Mouse (Mus musculus): ENCODE results near the gene Lrp6. TPM values are rescaled to one million over a fixed set of nuclear protein-coding genes. Genes with fewer than 3 reads are reported as not detected.

The Lrp6 gene
- total RNA-seq, 2 experiments from 2014 or later = 17.2 to 36.1 TPM

DNA sequence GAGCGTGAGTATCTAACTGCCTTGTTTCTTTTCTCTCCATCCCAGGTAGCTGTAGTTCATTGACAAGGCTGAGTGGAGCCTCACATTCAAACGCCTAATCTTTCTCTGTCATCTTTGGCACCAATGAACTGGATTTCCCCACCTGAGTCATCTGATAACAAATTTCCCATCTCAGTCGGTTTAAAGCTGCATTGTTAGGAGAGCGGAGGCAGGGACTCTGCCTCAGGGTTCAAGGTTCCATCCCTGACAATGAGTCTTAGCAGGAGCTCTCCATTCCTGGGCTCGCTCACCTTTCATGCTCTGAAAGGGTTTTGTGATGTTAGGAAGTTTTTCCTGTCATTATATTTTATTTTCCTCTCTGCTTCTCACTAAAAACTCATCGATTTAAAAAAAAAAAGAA is 11.3 kb upstream of the Lrp6 start:
- ATAC-seq (replicated peaks; ENCODE audit: poor library complexity, severe bottlenecking) = no peak

GRCm38 (mm10) chr6:134575288-134575741 is 8.6 kb upstream of the Lrp6 start:
- ATAC-seq (replicated peaks; ENCODE audit: poor library complexity, severe bottlenecking) = no peak

DNA sequence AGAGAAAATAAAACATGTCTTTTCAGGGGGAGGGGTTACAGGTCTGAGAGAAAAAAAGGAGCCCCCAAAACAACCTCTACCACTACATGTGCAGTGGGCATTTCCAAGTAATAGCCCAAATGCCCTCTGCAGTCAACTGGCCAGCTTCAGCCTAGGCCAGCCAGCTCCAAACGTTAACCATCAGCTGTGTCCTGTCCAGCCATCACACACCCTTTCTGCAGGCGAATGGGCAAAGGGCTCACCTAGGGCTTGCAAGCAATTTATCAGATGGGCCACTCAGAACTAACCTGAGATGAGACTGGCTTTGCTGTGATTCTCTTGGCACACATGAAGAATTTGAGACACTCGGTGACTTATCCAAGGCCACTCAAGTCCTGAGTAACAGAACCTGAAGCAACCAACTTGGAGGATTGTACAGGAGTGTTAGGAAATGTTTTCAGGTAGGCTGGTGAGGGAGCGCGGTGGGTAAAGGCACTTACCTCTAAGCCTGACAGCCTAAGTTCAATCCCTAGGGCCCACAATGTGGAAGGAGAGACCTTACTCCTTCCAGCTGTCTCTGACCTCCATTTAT is 1.3 kb upstream of the Lrp6 start:
- no peak for ATAC-seq (replicated peaks; ENCODE audit: poor library complexity, severe bottlenecking)

GRCm38 (mm10) chr6:134566248-134566817 is 432 bp downstream of the Lrp6 start:
- ATAC-seq (replicated peaks; ENCODE audit: poor library complexity, severe bottlenecking) = peak; percentile 3; the same call in 1 of the 2 replicates

DNA sequence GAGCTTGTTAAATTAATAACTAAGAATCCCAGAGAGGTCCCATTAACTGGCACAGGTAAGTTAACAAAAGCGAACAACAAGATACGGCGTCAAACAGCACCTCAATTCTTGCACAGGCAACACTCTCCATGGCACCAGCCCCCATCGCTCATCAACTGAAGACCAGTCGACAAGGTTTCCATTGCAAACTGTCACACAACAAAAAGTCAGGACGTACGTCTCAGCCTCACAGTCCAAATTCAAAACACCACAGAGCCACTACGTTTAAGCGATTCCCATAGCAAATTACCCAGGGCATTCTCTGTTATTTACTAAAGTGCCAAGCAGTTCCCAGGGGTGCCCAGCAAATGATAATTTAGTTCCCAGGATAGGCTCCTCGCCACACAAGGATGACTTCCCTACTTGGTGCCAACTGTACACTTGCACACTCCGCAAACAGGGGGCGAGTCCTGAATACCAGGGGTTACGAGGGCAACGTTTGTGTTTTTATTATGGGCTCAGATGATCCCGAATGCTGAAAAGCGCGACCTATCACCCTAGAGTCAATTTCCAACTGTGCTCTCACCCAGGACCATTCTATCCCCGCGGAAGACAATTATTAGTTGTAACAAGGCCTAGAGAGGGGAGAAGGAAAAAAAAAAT is 1.0 kb downstream of the Lrp6 start:
- peak; percentile 43 for ATAC-seq (replicated peaks; ENCODE audit: poor library complexity, severe bottlenecking)

DNA sequence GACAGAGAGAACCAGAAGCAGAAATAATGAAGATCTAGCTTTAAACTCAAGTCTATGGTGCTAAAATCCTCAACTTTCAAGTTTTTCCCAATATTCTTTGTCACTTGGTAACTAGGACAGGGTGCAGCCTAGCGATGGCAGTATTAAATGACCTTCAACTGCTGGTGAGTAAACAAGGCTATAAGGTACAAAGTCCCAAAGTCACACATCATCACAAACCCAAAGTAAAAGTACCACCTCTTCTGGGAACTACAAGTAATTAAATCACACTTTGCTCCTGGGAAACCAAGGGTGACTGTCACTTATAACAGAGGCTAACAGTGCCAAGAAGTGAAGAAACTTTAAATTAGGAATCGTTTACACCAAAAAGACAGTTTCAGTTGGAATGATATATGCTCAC is 2.2 kb downstream of the Lrp6 start:
- no peak for ATAC-seq (replicated peaks; ENCODE audit: poor library complexity, severe bottlenecking)

GRCm38 (mm10) chr6:134559635-134560034 is 7.1 kb downstream of the Lrp6 start:
- no peak for ATAC-seq (replicated peaks; ENCODE audit: poor library complexity, severe bottlenecking)

DNA sequence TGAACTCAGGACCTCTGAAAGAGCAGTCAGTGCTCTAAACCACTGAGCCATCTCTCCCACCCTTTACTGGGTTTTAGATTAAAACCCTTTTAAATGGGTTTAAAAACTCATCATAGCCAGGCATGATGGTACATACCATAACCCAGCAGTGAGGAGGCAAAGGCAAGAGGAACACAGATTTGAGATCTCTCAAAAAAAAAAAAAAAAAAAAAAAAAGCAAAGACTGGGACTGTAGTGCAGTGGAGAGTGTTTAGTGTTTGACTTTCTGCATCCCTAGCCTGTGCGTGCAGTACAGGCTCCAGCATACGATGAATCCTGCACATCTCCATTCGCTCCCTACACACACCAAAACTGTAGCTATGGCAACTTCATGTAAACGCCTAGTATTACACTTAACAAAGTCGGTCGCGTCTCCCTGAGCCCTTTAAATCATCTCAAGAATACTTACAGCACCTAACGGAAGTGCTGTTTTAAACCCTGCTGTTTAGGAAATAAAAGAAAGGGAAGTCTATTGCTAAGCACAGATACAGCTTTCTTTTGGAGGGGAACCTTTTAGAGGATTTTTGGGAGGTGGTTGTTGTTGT is 8.1 kb downstream of the Lrp6 start:
- ATAC-seq (replicated peaks; ENCODE audit: poor library complexity, severe bottlenecking) = peak; percentile 64

GRCm38 (mm10) chr6:134557043-134557442 is 9.7 kb downstream of the Lrp6 start:
- ATAC-seq (replicated peaks; ENCODE audit: poor library complexity, severe bottlenecking) = no peak

- ATAC-seq (replicated peaks; ENCODE audit: poor library complexity, severe bottlenecking) = peak; percentile 74
These were observed 10.4 kb downstream of the Lrp6 start for GRCm38 (mm10) chr6:134556185-134556950.

DNA sequence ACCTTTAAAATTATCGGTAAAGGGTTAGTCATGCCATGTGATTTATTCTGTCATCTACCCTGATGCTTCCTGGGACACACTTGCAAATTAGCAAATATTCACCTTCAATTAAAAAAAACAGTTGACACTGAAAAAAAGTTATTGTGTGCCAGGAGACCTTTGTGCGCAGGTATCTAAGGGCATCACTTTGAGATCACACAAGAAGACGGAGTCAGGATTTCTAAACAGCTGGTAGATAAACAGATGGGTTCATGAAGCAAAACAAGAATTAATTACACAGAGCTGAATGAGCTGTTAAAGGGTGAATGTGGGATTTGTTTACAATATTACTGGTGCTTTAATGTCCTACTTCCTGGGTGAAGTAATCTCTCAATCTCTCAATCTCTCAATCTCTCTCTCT is 11.6 kb downstream of the Lrp6 start:
- ATAC-seq (replicated peaks; ENCODE audit: poor library complexity, severe bottlenecking) = no peak

DNA sequence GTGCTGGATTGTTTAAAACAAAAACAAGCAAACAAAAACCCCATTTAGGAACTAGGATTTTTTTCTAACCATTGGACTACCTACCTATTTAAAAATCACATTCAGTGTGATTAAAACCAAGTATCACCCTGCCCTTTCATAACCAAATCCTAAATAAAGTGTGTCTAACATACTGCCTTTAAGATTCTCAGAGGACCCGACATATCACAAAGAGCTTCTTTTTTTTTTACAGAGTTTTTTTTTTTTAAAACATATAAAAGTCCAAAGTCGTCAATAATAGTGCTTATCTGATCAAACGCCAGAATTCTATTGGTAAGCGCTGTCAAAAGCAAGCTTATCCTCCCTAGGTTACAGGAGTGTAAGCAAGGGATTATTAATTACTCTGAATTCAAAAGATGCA is 12.5 kb downstream of the Lrp6 start:
- ATAC-seq (replicated peaks; ENCODE audit: poor library complexity, severe bottlenecking) = no peak

DNA sequence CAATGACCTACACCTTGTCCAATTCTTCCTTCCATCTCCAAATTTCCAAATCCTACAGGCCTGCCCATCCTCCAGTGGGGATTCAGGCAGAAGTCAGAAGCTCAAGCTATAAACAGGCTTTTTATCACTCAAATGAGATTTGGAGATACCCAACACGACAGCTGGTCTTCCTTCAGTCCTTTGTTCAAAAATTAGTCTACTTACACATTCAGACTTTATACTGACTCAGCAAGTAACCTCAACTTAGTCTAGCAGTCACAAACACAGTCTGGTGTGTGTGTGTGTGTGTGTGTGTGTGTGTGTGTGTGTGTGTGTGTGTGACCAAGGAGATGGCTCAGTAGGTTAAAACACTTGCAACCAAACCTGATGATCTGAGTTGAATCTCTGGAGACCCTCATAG is 15.8 kb downstream of the Lrp6 start:
- no peak for ATAC-seq (replicated peaks; ENCODE audit: poor library complexity, severe bottlenecking)

- no peak for ATAC-seq (replicated peaks; ENCODE audit: poor library complexity, severe bottlenecking)
These were observed 16.4 kb downstream of the Lrp6 start for GRCm38 (mm10) chr6:134550396-134550795.

GRCm38 (mm10) chr6:134544843-134545242 is 21.9 kb downstream of the Lrp6 start:
- no peak for ATAC-seq (replicated peaks; ENCODE audit: poor library complexity, severe bottlenecking)

- peak; percentile 74 for ATAC-seq (replicated peaks; ENCODE audit: poor library complexity, severe bottlenecking)
These were observed 22.7 kb downstream of the Lrp6 start for GRCm38 (mm10) chr6:134544093-134544492.

GRCm38 (mm10) chr6:134543607-134544006 is 23.2 kb downstream of the Lrp6 start:
- ATAC-seq (replicated peaks; ENCODE audit: poor library complexity, severe bottlenecking) = 0 out of 2 replicates have a peak, but pooled peaks have one; percentile 40

GRCm38 (mm10) chr6:134542374-134542773 is 24.4 kb downstream of the Lrp6 start:
- no peak for ATAC-seq (replicated peaks; ENCODE audit: poor library complexity, severe bottlenecking)

DNA sequence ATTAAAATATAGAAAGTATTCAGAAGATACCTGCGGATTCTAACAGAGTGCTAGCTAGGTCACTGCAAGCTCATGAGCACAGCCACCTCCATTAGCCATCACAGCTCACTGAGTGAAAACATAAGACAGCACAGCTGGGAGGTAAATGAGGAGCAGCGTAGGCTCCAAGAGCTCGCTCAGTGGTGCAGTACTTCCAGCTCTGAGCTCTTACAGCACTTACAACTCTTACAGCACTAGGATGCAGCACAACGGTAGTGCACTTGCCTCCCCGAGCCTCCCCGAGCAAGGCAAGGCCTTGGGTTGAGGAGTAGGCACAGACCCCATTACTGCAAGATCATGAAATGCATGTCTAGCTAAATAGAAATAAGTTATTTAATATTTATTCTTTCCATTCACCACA is 26.6 kb downstream of the Lrp6 start:
- ATAC-seq (replicated peaks; ENCODE audit: poor library complexity, severe bottlenecking) = no peak

GRCm38 (mm10) chr6:134539459-134539858 is 27.3 kb downstream of the Lrp6 start:
- peak; percentile 51; the same call in 1 of the 2 replicates for ATAC-seq (replicated peaks; ENCODE audit: poor library complexity, severe bottlenecking)

DNA sequence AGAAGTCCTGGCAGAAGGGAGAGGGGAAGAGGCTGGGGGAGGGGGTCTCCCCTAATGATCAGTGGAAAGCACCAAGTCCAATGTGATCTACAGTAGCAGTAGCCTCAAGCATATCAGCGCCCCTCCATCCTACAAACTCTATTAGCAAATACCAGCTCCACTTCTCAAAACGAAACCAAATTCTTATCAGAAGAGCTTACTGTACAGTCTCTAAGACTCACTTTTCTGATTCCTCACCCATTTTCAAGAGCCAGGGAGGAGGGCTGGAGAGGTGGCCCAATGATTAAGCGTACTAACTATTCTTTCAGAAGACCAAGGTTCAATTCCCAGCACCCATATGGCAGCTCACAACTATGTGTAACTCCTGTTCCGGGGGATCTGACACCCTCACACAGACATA is 28.0 kb downstream of the Lrp6 start:
- ATAC-seq (replicated peaks; ENCODE audit: poor library complexity, severe bottlenecking) = no peak

Measured in granulocyte monocyte progenitor cell, adult 5-6 weeks (primary cell).